Mouse (Mus musculus) testis, postnatal 14 days (tissue): ENCODE results near the gene Cdc45.
"Not testable (repeated sequence)": the region's sequence is repeated elsewhere in the genome, so short reads cannot be mapped to it uniquely, and the experiment has no call there.

ENCODE experiments used
- DNase-seq: peaks from one replicate; pipeline ENCODE4 v3.0.0; 2021; ENCODE audit warnings: low spot score

The Cdc45 gene

GRCm38 (mm10) chr16:18811468-18812384 lies at the start of gene Cdc45, which contains the start of gene Ufd1:
Gene Cdc45, minus strand, starts transcription at chr16:18811987.
Gene Ufd1, plus strand, starts transcription at chr16:18811779.
- DNase-seq = peak; percentile 92

GRCm38 (mm10) chr16:18860186-18860585 lies 48.4 kb upstream of the Cdc45 start:
- no peak for DNase-seq

DNA sequence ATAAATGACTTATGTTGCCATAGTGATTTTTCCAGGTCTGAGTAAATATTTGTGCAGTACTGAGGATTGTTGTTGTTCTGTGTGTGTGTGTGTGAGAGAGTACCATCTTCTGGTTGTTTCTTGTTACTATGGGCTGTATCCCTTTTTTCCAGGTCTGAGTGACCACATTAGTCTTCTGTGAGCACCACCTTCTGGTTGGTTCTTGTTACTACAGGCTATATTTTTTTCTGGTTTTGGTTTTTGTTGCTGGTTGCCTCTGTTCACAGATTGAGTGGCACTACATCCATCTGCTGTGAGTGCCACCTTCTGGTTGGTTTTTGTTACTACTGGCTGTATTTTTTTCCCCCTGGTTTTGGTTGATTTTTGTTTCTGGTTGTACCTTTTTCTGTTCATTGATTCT lies 46.8 kb upstream of the Cdc45 start:
- DNase-seq = no peak

DNA sequence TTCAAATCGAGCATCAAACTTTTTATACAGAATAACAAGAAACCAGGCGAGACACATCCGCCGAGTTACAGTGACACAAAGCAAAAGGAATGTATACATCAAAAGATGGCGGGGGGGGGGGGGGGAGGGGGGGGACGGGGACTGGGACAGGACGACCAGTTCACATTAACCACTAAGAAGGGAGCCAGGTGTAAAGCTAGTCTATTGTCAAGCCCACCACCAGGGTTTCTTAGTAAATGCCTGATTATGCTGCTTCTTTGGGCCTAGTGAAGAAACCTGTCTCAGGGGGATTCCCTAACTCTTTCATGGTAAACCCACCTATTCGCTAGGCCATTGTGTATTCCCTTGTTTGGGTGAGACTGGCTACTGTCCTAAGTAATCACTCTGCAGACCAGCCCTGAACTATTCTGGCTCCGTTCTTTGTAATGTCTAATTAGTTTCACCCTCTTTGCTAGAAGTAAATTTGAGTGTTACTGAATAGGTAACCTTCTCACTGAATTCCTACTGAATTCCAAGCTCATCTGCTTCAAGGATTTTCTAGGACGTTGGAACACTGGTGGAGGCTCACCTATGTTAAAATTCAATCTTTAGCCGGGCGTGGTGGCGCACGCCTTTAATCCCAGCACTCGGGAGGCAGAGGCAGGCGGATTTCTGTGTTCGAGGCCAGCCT lies 37.9 kb upstream of the Cdc45 start:
- DNase-seq = not testable (repeated sequence)

DNA sequence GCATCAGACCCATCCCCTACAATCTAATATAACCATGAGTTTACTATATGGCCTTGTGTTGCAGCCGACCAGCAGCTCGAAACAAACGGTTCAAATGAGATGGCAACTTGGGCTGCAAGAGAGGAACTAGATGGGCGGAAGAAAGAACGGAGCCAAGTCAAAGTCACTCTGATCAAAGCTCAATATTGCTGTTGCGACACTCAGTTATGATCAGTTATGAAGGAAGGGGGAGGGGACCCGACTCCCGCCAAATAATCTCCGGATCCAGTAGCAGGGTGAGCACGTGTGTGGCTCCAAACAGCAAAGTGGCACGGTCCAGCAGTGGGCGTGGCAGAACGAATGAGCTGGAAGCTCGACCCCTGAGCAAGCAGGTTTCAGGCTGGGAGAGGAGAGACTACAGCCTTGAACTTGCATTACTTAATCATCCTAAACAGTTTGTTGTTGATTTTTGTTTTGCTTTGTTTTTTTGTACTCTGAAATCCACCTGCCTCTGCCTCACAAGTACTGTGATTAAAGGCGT lies 34.6 kb upstream of the Cdc45 start:
- no peak for DNase-seq

- DNase-seq = no peak
Observed at GRCm38 (mm10) chr16:18838346-18838745, 26.6 kb upstream of the Cdc45 start.

DNA sequence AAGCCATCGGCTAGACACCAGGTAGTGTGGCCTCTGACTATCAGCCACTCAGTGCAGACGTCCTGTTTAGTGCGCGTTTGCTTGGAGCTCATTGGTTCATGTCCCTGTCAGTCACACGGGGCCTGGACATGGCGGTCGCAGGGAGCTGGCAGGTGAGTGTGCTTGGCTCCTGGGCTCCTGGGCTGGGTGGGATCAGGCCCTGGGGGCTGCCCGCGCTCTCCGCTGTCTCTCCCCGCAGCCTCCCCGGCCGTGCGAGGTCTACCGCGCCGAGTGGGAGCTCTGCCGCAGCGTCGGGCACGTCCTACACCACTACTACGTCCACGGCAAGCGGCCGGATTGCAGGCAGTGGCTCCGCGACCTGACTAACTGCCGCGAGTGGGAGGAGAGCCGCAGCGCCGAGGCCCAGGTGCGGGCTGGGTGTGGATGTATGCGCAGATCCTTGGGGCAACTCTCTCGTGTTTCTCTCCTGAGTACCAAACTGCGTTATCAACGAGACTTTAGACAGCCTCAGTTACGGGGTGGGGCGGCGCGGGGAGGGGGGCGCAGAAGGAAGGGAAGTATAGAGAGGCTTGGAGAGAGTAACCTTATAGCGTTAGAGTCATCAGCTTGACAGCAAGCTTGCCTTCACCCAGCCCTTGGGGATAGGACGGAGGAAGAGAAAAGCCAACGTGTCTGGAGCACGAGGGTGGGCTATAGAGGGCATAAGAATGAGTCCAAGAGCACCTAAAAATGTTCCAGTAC lies 24.9 kb upstream of the Cdc45 start, which contains the start of the genes 2510002D24Rik and Gm28539:
TSS of gene 2510002D24Rik (plus strand) at position 111 of the 741 bp plus-strand sequence.
TSS of gene Gm28539 (plus strand) at position 117 of the 741 bp plus-strand sequence.
- peak; percentile 95 for DNase-seq

- no peak for DNase-seq
Observed at GRCm38 (mm10) chr16:18836073-18836467, 24.3 kb upstream of the Cdc45 start.

- DNase-seq = no peak
Observed at GRCm38 (mm10) chr16:18833486-18833885, 21.7 kb upstream of the Cdc45 start.

DNA sequence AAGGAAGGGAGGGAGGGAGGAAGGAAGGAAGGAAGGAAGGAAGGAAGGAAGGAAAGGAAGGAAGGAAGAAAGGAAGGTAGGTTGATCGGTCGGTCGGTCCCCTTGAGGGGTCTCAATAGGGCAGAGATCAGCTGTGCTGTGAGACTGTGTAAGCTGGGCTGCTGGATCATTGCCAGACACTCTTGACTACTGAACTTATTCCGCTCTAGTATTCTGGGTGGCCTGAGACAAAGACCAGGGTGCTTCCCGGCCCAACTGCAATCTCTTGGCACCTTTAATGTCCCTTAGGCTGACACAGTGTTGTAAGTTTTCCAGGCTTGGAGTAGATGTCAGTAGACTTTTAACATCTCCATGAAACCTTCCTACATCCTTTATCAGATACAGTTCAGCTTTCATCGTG lies 17.3 kb upstream of the Cdc45 start:
- no peak for DNase-seq

DNA sequence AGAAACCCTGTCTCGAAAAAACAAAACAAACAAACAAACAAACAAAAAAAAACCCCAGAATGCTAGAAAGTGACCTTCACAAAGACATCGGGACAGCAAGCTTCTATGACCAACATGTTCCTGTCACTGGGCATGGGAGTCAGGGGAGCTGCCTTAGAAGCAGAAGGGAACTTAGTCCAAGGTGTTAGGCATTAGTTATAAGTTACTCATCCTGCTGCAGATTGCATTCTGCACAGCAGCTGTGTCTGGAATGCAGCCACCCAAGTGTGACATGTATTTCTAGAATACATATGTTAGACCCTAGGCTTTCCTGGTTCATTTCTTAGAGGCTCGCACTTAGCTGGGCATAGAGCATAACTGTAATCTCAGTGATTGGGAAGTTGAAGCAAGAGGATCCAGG lies 16.8 kb upstream of the Cdc45 start:
- DNase-seq = no peak

DNA sequence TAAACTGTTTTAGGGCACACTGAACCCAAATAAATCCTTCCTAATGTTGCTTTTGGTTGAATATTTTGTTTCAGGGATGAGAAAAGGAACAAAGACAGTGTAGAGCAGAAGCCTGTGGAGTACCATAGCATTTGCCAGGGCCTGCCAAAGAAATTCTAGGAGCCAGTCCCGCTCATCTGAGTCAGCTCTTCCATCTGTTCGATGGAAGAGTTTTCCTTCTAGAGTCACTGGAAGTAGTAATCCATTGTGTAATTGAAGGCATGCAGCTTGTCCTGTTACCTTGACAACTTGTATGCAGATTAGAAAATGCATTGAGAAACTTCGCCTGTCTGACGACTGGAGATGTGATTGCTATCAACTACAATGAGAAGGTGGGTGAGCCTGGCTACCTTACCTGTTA lies 11.1 kb upstream of the Cdc45 start:
- DNase-seq = no peak

DNA sequence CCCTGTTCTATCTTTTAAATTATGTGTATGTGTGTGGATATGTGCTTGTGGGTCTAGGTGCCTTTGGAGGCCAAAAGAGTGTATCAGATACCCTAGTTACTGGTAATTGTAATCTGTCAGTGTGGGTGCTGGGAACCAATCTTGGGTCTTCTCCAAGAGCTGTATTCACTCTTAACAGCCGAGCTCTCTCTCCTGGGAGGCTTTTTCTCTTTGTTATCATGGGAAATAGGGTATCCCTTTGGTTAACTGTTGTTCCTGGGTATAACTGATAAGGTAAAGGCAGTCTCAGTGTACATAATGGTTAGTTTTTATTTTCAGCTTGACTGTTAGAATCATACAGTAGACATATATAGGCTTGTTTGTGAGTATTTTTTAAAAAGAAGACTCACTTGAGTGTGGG lies 10.6 kb upstream of the Cdc45 start:
- no peak for DNase-seq

DNA sequence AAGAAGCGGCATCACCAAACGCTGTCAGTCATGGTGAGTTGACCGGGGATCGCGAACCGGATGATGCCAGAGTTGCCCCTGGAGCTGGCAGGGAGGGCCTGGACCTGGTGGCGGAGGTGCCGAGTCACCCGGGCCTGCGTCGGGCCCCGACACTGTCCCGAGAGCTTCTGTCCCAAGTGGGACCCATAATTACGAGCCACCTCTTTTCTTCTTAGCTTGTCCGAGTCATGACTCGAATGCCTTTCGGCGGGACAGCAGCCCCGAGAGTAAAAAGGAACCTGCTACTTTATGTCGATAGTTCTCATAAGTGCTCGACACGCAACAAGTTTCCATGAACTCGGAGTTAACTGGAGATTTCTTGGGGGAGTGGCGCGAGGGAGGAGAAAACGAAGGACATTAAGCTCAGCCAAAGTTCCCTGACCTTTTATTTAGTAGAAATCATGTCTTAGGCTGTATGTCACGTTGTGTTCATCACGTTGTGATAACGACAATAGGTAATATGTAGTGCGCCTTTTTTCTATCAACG lies 661 bp upstream of the Cdc45 start:
- DNase-seq = no peak

DNA sequence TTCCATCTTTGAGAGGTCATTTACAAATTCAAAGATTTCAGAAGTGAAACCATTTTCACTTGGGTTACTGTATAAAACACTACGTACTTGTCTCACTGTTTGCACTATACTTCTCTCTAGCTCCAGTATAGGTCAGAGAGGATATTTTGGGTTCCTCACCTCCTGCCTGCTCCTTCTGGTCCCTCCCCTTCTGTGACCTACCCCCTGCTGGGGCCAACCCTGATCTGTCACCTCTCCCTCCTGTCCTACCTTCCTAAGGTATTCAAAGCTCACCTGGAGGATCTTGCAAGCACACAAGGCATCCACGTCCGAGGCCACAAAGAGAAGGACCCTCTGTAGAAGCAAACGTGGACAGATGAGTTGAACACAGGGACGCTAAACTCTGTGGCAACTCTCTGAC lies 755 bp downstream of the Cdc45 start:
- no peak for DNase-seq

DNA sequence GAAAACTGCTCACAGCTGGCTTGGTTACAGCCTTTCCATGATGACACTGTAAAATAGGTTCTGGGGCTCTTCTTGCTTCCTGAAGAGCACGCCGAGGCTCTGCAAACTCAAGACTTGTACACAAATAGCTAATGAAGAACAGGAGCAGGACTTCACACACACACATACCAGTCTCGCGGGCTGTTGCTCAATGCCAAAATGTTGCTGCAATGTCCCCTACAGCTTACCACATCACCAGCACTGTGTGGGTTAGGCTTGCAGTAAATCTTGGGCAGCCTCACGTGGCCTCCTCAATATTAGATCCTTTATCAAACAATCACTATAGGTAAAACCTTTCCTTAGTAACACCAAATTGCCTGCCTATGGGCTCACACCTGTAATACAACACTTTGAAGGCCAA lies 2.8 kb downstream of the Cdc45 start:
- no peak for DNase-seq

GRCm38 (mm10) chr16:18805746-18806145 lies 6.0 kb downstream of the Cdc45 start:
- DNase-seq = peak; percentile 62

DNA sequence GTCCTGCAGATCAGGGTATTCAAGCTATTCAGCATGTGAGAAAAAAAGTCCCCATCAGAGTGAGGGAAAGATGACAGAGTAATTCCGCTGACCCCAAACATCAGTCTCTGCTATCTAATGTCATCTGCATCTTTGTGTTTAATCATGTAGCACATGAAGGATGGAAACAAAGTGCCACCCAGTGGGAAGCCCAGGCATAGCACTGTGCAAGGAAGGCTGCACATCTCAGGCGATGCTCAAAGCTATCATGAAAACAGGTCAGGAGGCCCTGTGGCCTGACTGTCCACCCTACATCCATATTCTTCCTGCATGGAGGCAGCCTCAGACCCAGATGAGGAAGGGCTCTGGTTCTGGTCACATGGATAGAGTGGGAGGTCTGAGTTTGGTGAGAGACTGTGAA lies 12.9 kb downstream of the Cdc45 start:
- DNase-seq = no peak

GRCm38 (mm10) chr16:18798151-18798550 lies 13.6 kb downstream of the Cdc45 start:
- DNase-seq = no peak

DNA sequence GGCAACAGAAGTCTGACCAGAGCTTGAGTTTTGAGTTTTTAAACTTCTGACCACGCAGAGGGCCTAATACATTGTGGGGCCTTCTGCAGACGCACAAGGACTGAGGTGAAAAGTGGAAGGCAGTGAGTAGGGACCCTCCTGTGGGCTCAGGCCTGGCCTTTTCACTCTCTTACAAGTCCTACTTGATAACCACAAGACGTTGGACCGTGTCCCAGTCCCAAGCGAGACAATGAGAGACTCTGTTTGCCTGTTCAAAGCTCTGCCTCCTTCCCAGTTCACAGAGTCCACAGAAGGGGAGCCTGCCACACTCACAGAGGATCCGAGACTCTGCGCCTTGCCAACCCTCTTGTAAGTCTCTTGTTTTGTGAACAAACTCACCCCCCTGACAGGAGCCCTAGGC lies 15.1 kb downstream of the Cdc45 start:
- DNase-seq = no peak

GRCm38 (mm10) chr16:18795223-18795899 lies 16.4 kb downstream of the Cdc45 start:
- DNase-seq = no peak
